Mouse (Mus musculus) small intestine, adult 2 months (tissue): ENCODE measurements around the gene Clps. TPM values are rescaled to one million over a fixed set of nuclear protein-coding genes. Genes with fewer than 3 reads are reported as not detected.

Experiments
- H3K27ac ChIP-seq: fragments of 200-500 bp; 2 replicates; pipeline ENCODE4 v1.5.1; 2012; ENCODE audit warnings: low read depth, low read length, control low read depth, inconsistent platforms; ENCODE audit not compliant: insufficient read depth
- H3K27me3 ChIP-seq: fragments of 200-500 bp; 2 replicates; pipeline ENCODE4 v1.6.1; 2012; ENCODE audit warnings: mild to moderate bottlenecking, moderate library complexity, low read length, inconsistent platforms; ENCODE audit not compliant: control insufficient read depth, insufficient read depth
- H3K36me3 ChIP-seq: fragments of 200-500 bp; 2 replicates; pipeline ENCODE4 v1.6.1; 2012; ENCODE audit warnings: mild to moderate bottlenecking, low read length, control low read depth, inconsistent platforms; ENCODE audit not compliant: control insufficient read depth, insufficient read depth
- H3K4me1 ChIP-seq: fragments of 200-500 bp; 2 replicates; pipeline ENCODE4 v1.6.1; 2012; ENCODE audit warnings: low read length, inconsistent platforms, mixed read lengths; ENCODE audit not compliant: control insufficient read depth, insufficient read depth, insufficient read length
- H3K4me3 ChIP-seq: fragments of 200-500 bp; 2 replicates; pipeline ENCODE4 v1.5.1; 2012; ENCODE audit warnings: low read depth, mild to moderate bottlenecking, control low read depth, inconsistent platforms, low read length, moderate library complexity
- CTCF ChIP-seq: fragments of 200-500 bp; IDR thresholded peaks from 2 replicates; pipeline ENCODE4 v1.5.1; 2012; ENCODE audit warnings: low read depth, mild to moderate bottlenecking, control low read depth, inconsistent platforms, low read length, moderate library complexity, mixed read lengths; ENCODE audit not compliant: insufficient replicate concordance, insufficient read length; ENCODE audit errors: extremely low read depth
- POLR2A ChIP-seq: fragments of 200-500 bp; IDR thresholded peaks from 2 replicates; pipeline ENCODE4 v1.6.1; 2012; ENCODE audit warnings: low read depth, mild to moderate bottlenecking, control low read depth, inconsistent platforms, low read length, moderate library complexity
- WGBS: fragments of 180-500 bp; shearing (Covaris S2); methylation state at CpG from one replicate; pipeline ENCODE4 v1.1.7; 2018; 5-methylcytosine and 5-hydroxymethylcytosine counted together
- polyA plus RNA-seq: library from polyadenylated mRNA; depleted of rRNA; stranded (reverse); fragments of >200 nt; gene quantifications from 2 replicates; pipeline ENCODE4 v1.2.3, GENCODE M21; 2012

Gene Clps
- polyA plus RNA-seq, 1 experiment, result 1,332 TPM

DNA sequence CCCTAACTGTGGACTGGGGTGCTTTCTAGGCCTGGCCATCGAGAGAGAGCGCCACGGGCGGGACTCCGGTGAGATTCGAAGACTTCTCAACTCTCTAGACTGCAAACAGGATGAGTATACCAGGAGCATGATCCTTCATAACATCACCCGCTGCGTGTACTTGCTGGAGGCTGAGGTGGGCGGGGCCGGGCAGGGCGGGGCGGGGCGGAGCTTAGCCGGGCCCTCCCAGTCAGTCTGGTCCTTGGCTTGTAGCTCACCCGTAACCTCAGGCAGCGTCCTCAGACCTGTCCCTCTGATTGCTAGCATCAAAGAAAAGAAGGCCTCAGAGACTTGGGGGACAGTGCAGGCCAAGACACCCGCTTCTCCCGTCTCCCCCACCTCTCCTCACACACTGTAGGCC, 28.6 kb downstream of the Clps start:
- no peaks in the 10 kb centered on the region for H3K27me3 ChIP-seq
- H3K27ac ChIP-seq, result no peak overlapping the region
- H3K36me3 ChIP-seq, result no peaks in the 10 kb centered on the region
- peaks cover 3% of the 10 kb centered on the region; the same call in 1 of the 2 replicates for H3K4me1 ChIP-seq
- 26% methylated on average over 18 of the region's 18 CpGs for WGBS
- H3K4me3 ChIP-seq, result no peak overlapping the region
- no peak for TF ChIP-seq POLR2A
- no peak for TF ChIP-seq CTCF

- Histone ChIP-seq H3K4me3 (no peak within 1 kb of the TSS), H3K36me3 (no peaks in the 10 kb centered on the region), H3K27me3 (no peaks in the 10 kb centered on the region), H3K4me1 (peaks cover 3% of the 10 kb centered on the region; the same call in 1 of the 2 replicates), H3K27ac (no peak within 1 kb of the TSS)
- WGBS, result 89% methylated on average over 6 of the region's 6 CpGs
- TF ChIP-seq CTCF, result no peak
- TF ChIP-seq POLR2A, result no peak
Observed at GRCm38 (mm10) chr17:28530506-28530905, 30.1 kb downstream of the Clps start, which contains the start of gene Armc12. TSS of gene Armc12 (plus strand) at chr17:28530806.

DNA sequence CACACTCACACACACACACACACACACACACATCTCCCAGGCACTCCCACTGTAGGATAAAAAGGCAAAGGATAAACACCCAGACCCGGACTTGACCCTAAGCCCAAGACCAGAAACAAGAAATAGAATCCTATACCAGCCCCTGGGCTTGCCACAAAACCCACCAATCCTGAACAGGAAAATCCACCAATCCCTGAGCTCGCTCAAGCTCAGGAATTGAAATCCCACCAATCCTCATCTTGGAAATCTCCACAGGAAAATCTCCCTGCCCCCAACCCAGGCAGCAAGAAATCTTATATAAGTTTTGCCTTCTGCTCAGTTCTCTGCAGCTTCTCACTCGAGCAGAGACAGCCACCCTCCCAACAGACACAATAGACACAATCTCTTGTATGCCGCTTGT, 31.4 kb downstream of the Clps start:
- Histone ChIP-seq H3K4me3 (no peak overlapping the region), H3K27me3 (no peaks in the 10 kb centered on the region), H3K27ac (no peak overlapping the region), H3K36me3 (no peaks in the 10 kb centered on the region), H3K4me1 (peaks cover 3% of the 10 kb centered on the region; the same call in 1 of the 2 replicates)
- WGBS, result 71% methylated on average over 4 of the region's 4 CpGs
- TF ChIP-seq POLR2A (no peak), CTCF (no peak)

DNA sequence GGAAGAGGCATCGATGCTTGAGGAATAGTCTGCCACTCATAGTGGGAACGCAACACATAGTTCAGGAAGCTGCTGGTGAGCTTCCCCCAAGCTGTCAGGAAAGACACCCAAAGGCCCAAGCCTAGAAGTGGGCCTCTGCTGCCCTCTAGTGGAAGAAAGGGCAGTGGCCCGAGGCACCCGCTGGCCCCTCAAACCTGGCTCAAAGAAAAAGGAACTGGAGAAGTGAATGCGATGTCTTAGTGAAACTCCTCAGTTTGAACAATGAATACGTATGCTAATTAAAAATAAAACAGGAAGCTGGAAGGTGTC, 32.6 kb downstream of the Clps start:
- Histone ChIP-seq H3K4me3 (no peak overlapping the region; the same call in 1 of the 2 replicates), H3K36me3 (no peaks in the 10 kb centered on the region), H3K27ac (no peak overlapping the region), H3K27me3 (no peaks in the 10 kb centered on the region), H3K4me1 (peaks cover 3% of the 10 kb centered on the region)
- TF ChIP-seq CTCF, result peak; percentile 99
- no peak for TF ChIP-seq POLR2A
- WGBS, result 2% methylated on average over 6 of the region's 6 CpGs

GRCm38 (mm10) chr17:28527184-28528042, 33.2 kb downstream of the Clps start:
- H3K4me3 ChIP-seq, result no peak overlapping the region; the same call in 1 of the 2 replicates
- TF ChIP-seq CTCF, result no peak
- 0 out of 2 replicates have a peak, but pooled peaks have one; percentile 4 for TF ChIP-seq POLR2A
- H3K27me3 ChIP-seq, result no peaks in the 10 kb centered on the region
- no peaks in the 10 kb centered on the region for H3K36me3 ChIP-seq
- 29% methylated on average over 12 of the region's 12 CpGs for WGBS
- H3K4me1 ChIP-seq, result peaks cover 7% of the 10 kb centered on the region
- H3K27ac ChIP-seq, result no peak overlapping the region

DNA sequence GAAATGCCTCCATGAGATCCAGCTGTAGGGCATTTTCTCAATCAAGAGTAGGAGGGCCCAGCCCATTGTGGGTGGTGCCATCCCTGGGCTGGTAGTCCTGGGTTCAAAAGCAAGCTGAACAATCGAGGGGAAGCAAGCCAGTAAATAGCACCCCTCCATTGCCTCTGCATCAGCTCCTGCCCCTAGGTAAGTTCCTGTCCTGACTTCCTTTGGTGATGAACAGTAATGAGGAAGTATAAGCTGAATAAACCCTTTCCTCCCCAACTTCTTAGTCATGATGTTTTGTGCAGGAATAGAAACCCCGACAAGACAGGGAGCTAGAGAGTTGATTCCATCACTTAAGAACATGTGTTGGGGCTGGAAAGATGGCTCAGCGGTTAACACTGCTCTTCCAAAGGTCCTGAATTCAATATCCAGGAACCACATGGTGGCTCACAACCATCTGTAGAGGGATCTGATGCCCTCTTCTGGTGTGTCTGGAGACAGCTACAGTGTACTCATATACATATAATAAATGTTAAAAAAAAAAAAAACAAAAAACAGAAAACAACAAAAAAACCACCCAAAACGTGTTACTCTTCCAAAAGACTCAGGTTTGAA, 35.6 kb downstream of the Clps start:
- no peaks in the 10 kb centered on the region for H3K36me3 ChIP-seq
- no peak overlapping the region for H3K27ac ChIP-seq
- TF ChIP-seq POLR2A (no peak), CTCF (no peak)
- WGBS, result 65% methylated on average over 4 of the region's 4 CpGs
- no peak overlapping the region for H3K4me3 ChIP-seq
- peaks cover 12% of the 10 kb centered on the region for H3K4me1 ChIP-seq
- H3K27me3 ChIP-seq, result no peaks in the 10 kb centered on the region

GRCm38 (mm10) chr17:28524009-28524695, 36.4 kb downstream of the Clps start:
- H3K27me3 ChIP-seq, result no peaks in the 10 kb centered on the region
- no peak for TF ChIP-seq POLR2A
- no peak for TF ChIP-seq CTCF
- WGBS, result 76% methylated on average over 23 of the region's 23 CpGs
- H3K4me1 ChIP-seq, result peaks cover 12% of the 10 kb centered on the region
- no peak overlapping the region for H3K27ac ChIP-seq
- H3K36me3 ChIP-seq, result no peaks in the 10 kb centered on the region
- H3K4me3 ChIP-seq, result peak overlapping the region; percentile 43
